Mouse (Mus musculus) ES-Bruce4 (cell line): ENCODE results near the gene Aida. TPM values are rescaled to one million over a fixed set of nuclear protein-coding genes. Genes with fewer than 3 reads are reported as not detected.

Experiments used
- H3K27ac ChIP-seq: 2 replicates; pipeline ENCODE4 v1.5.1; 2012; ENCODE audit warnings: low read length, inconsistent platforms; ENCODE audit not compliant: insufficient read depth
- H3K27me3 ChIP-seq: 2 replicates; pipeline ENCODE4 v1.6.1; 2012; ENCODE audit warnings: mild to moderate bottlenecking, low read length, inconsistent platforms; ENCODE audit not compliant: control insufficient read depth, poor library complexity, insufficient read depth, severe bottlenecking
- H3K36me3 ChIP-seq: 2 replicates; pipeline ENCODE4 v1.6.1; 2012; ENCODE audit warnings: inconsistent platforms, mild to moderate bottlenecking, low read length, moderate library complexity; ENCODE audit not compliant: control insufficient read depth, poor library complexity, insufficient read depth, severe bottlenecking
- H3K4me1 ChIP-seq: one replicate; pipeline ENCODE4 v1.8.1; 2011; ENCODE audit warnings: low read length; ENCODE audit not compliant: control insufficient read depth, insufficient read depth
- H3K4me3 ChIP-seq: 2 replicates; pipeline ENCODE4 v1.5.1; 2011; ENCODE audit warnings: low read depth, mild to moderate bottlenecking, low read length
- H3K9ac ChIP-seq: 2 replicates; pipeline ENCODE4 v1.6.1; 2012; ENCODE audit warnings: low read depth, mild to moderate bottlenecking, inconsistent platforms; ENCODE audit not compliant: poor library complexity, severe bottlenecking
- H3K9me3 ChIP-seq: replicated peaks from 2 replicates; pipeline ENCODE4 v1.6.1; 2012; ENCODE audit warnings: mild to moderate bottlenecking, low read length, inconsistent platforms; ENCODE audit not compliant: control insufficient read depth, poor library complexity, insufficient read depth, severe bottlenecking
- CTCF ChIP-seq: IDR thresholded peaks from one replicate; pipeline ENCODE4 v1.8.1; 2011; ENCODE audit warnings: low read depth, low read length
- EP300 ChIP-seq: IDR thresholded peaks from 2 replicates; pipeline ENCODE4 v1.6.1; 2011; ENCODE audit warnings: low read depth, low read length; ENCODE audit not compliant: insufficient read depth
- POLR2A ChIP-seq: IDR thresholded peaks from one replicate; pipeline ENCODE4 v1.8.1; 2011; ENCODE audit warnings: low read length; ENCODE audit not compliant: insufficient read depth
- polyA plus RNA-seq: library from polyadenylated mRNA; stranded (reverse); fragments of >200 nt; gene quantifications from 2 replicates; pipeline ENCODE4 v1.2.4, GENCODE M21; 2011; ENCODE audit warnings: low read depth; ENCODE audit not compliant: missing spikeins, insufficient read depth, insufficient read length

The Aida gene
- 64.9 and 74.6 TPM in 2 replicates for polyA plus RNA-seq

DNA sequence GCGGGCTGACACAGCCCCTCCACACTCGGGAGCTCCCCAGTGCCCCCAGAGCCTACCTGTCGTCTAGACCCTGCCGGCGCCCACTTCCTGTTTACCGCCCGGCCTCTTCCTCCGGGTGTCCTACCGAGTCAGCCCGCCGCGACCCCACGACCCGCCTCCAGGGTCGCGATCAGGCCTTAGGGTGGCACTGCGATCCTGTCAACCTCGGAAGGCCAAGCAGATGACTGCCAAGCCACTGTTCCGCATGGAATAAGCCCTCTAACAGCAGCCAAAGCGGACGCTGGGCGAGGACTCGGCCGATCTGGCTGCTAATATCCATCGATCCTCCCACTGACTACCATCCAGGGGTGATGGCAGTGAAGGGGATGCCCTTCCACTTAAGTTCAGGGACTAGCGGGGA lies at the start of gene Aida:
TSS of gene Aida (plus strand) at position 126 of the 400 bp plus-strand sequence.
- H3K27ac ChIP-seq: no peak within 1 kb of the TSS
- H3K27me3 ChIP-seq: no peaks in the 10 kb centered on the region
- H3K4me1 ChIP-seq: no peaks in the 10 kb centered on the region

DNA sequence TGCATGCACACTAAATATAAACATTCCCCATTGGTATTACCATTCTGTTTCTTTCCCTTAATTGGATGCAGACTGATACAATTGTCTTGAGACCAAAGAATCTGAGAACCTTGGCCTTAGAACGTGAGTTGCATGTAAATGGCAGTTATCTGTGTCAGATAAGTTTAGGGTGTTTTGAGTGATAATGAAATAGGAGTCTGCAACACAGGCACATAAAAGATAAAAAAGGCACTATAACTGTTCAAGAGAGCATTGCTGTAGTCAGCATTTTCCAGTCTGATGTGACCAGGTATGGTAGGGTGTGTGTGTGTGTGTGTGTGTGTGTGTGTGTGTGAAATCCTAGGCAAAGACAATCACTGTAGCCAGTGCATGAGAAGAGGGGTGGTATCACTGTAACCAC lies 48.2 kb upstream of the Aida start:
- Histone ChIP-seq H3K9me3 (no peaks in the 10 kb centered on the region), H3K4me3 (no peak overlapping the region), H3K27me3 (no peaks in the 10 kb centered on the region), H3K9ac (no peak overlapping the region), H3K36me3 (no peaks in the 10 kb centered on the region), H3K27ac (no peak overlapping the region), H3K4me1 (no peaks in the 10 kb centered on the region)
- no peak for TF ChIP-seq EP300
- no peak for TF ChIP-seq CTCF
- TF ChIP-seq POLR2A: no peak

More for the DNA sequence above, at the start of gene Aida:
- H3K9ac ChIP-seq: peak within 1 kb of the TSS; percentile 87
- TF ChIP-seq POLR2A (no peak), CTCF (no peak), EP300 (no peak)
- no peaks in the 10 kb centered on the region for H3K9me3 ChIP-seq
- peak within 1 kb of the TSS; percentile 93 for H3K4me3 ChIP-seq
- H3K36me3 ChIP-seq: peaks cover 7% of the 10 kb centered on the region

DNA sequence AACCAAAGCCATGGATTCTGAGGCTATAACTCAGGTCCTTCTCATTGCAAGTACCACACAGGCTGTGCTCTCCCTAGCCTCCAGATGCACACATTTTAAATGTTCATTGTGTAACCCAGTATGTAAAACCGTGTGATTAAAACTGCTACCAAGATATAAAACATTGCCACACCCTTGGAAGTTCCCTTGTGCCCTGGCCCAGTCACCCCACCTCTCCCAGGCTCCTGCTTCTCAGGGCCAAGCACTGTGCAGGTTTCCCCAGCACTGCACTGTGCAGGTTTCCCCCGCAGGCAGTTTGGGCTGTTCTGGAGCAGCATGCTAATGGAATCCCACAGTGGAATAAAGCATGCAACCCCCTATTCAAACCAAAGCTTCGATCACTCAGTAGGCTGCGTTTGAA lies 45.8 kb upstream of the Aida start:
- no peak overlapping the region for H3K27ac ChIP-seq
- no peak for TF ChIP-seq CTCF
- TF ChIP-seq EP300: no peak
- no peak for TF ChIP-seq POLR2A

DNA sequence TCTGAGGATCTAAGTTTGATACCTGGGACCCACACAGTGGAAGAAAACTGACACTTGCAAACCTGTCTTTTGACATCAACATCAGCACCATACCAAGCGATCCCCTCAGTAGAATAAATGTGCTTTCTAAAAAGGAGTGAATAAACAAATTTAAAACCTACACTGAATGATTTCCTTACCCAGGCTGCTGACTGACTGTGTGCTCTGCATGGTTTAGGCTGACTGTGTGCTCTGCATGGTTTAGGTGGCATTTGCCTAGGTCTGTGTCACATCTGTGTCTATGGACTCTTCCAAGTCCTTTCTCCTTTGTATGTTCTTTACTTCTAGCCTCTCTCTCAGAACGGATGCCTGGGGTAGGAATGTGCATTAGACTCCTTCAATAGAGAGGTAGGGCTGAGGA lies 44.6 kb upstream of the Aida start:
- Histone ChIP-seq H3K4me3 (no peak overlapping the region), H3K36me3 (no peaks in the 10 kb centered on the region), H3K27ac (no peak overlapping the region), H3K4me1 (no peaks in the 10 kb centered on the region), H3K9ac (no peak overlapping the region), H3K27me3 (no peaks in the 10 kb centered on the region), H3K9me3 (no peaks in the 10 kb centered on the region)
- TF ChIP-seq CTCF (no peak), EP300 (no peak), POLR2A (no peak)

More for the DNA sequence above, 45.8 kb upstream of the Aida start:
- Histone ChIP-seq H3K9ac (no peak overlapping the region), H3K9me3 (no peaks in the 10 kb centered on the region), H3K4me3 (no peak overlapping the region), H3K27me3 (no peaks in the 10 kb centered on the region), H3K36me3 (no peaks in the 10 kb centered on the region), H3K4me1 (no peaks in the 10 kb centered on the region)

GRCm38 (mm10) chr1:183252574-183252973 lies 43.8 kb upstream of the Aida start:
- Histone ChIP-seq H3K27me3 (no peaks in the 10 kb centered on the region), H3K9me3 (no peaks in the 10 kb centered on the region), H3K36me3 (no peaks in the 10 kb centered on the region), H3K4me1 (no peaks in the 10 kb centered on the region), H3K27ac (no peak overlapping the region), H3K9ac (no peak overlapping the region), H3K4me3 (no peak overlapping the region)
- TF ChIP-seq POLR2A (no peak), CTCF (no peak), EP300 (no peak)

GRCm38 (mm10) chr1:183264145-183265008 lies 32.0 kb upstream of the Aida start:
- Histone ChIP-seq H3K9me3 (no peaks in the 10 kb centered on the region), H3K27me3 (no peaks in the 10 kb centered on the region), H3K4me1 (no peaks in the 10 kb centered on the region), H3K4me3 (no peak overlapping the region), H3K27ac (no peak overlapping the region), H3K36me3 (no peaks in the 10 kb centered on the region), H3K9ac (no peak overlapping the region)
- TF ChIP-seq POLR2A (no peak), EP300 (no peak)
